Mouse (Mus musculus): ENCODE data around the gene Olig1. TPM values are rescaled to one million over a fixed set of nuclear protein-coding genes. Genes with fewer than 3 reads are reported as not detected.
"Not testable (repeated sequence)": the region's sequence is repeated elsewhere in the genome, so short reads cannot be mapped to it uniquely, and the experiment has no call there.

Gene Olig1
- polyA plus RNA-seq, 1 experiment from 2014 or later: 0.40 TPM

- Histone ChIP-seq H3K9ac (ENCODE audit: low read depth, low read length) (no peak overlapping the region), H3K4me3 (ENCODE audit: low read depth, low read length) (no peak overlapping the region), H3K4me1 (replicated peaks; ENCODE audit: control insufficient read depth, insufficient read depth, low read length) (0 out of 2 replicates have a peak, but pooled peaks cover 2% of the 10 kb centered on the region), H3K9me3 (ENCODE audit: control insufficient read depth, low read length) (no peaks in the 10 kb centered on the region), H3K27me3 (ENCODE audit: control insufficient read depth, insufficient read depth, low read length) (peaks cover 98% of the 10 kb centered on the region), H3K27ac (ENCODE audit: low read depth, low read length) (no peak overlapping the region), H3K36me3 (ENCODE audit: control insufficient read depth, insufficient read depth, low read length) (no peaks in the 10 kb centered on the region), H3K4me2 (replicated peaks; ENCODE audit: low read depth, low read length) (no peak overlapping the region)
- no peak for ATAC-seq (ENCODE audit: low FRiP score)
- DNase-seq (ENCODE audit: low spot score): peak; percentile 46
- WGBS: 3% methylated on average over 25 of the region's 25 CpGs
Measured at GRCm38 (mm10) chr16:91232470-91233240, 36.9 kb upstream of the Olig1 start.

- ATAC-seq (ENCODE audit: low FRiP score) (no peak), DNase-seq (ENCODE audit: low spot score) (peak; percentile 44)
- no peak overlapping the region for H3K4me3 ChIP-seq (ENCODE audit: low read depth, low read length)
- no peak overlapping the region for H3K9ac ChIP-seq (ENCODE audit: low read depth, low read length)
- 15% methylated on average over 11 of the region's 11 CpGs for WGBS
- H3K36me3 ChIP-seq (ENCODE audit: control insufficient read depth, insufficient read depth, low read length): no peaks in the 10 kb centered on the region
- H3K4me1 ChIP-seq (replicated peaks; ENCODE audit: control insufficient read depth, insufficient read depth, low read length): 0 out of 2 replicates have a peak, but pooled peaks cover 2% of the 10 kb centered on the region
- H3K27ac ChIP-seq (ENCODE audit: low read depth, low read length): no peak overlapping the region
- no peak overlapping the region for H3K4me2 ChIP-seq (replicated peaks; ENCODE audit: low read depth, low read length)
- peaks cover 98% of the 10 kb centered on the region for H3K27me3 ChIP-seq (ENCODE audit: control insufficient read depth, insufficient read depth, low read length)
- no peaks in the 10 kb centered on the region for H3K9me3 ChIP-seq (ENCODE audit: control insufficient read depth, low read length)
Measured at GRCm38 (mm10) chr16:91233241-91233944, 36.2 kb upstream of the Olig1 start.

GRCm38 (mm10) chr16:91239024-91239423 lies 30.5 kb upstream of the Olig1 start:
- H3K27me3 ChIP-seq (ENCODE audit: control insufficient read depth, insufficient read depth, low read length): peaks cover 77% of the 10 kb centered on the region
- no peak overlapping the region for H3K4me2 ChIP-seq (replicated peaks; ENCODE audit: low read depth, low read length)
- no peaks in the 10 kb centered on the region for H3K9me3 ChIP-seq (ENCODE audit: control insufficient read depth, low read length)
- no peaks in the 10 kb centered on the region for H3K36me3 ChIP-seq (ENCODE audit: control insufficient read depth, insufficient read depth, low read length)
- 60% methylated on average over 4 of the region's 4 CpGs for WGBS
- ATAC-seq (ENCODE audit: low FRiP score) (no peak), DNase-seq (ENCODE audit: low spot score) (no peak)
- H3K27ac ChIP-seq (ENCODE audit: low read depth, low read length): no peak overlapping the region
- H3K4me3 ChIP-seq (ENCODE audit: low read depth, low read length): no peak overlapping the region
- H3K4me1 ChIP-seq (replicated peaks; ENCODE audit: control insufficient read depth, insufficient read depth, low read length): no peaks in the 10 kb centered on the region
- H3K9ac ChIP-seq (ENCODE audit: low read depth, low read length): no peak overlapping the region

DNA sequence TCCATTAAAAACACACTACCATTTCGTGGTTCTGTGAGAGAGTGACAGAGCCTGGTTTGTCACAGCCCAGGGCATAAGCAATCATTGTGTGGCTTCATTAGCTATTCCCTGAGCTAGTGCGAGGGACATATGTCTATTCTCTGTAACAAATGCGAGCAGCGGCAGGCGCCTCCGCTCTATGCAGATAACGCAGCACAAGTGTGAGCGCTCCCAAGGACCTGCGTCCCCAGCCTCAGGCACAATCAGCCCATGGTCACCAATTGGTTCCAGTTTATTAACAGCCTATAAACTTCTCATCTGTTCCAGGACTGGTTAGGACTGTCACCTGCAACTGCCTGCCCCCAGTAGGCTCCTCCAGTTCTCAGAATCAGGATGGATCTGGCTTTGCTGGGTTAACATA lies 23.3 kb upstream of the Olig1 start:
- H3K9me3 ChIP-seq (ENCODE audit: control insufficient read depth, low read length): no peaks in the 10 kb centered on the region
- H3K36me3 ChIP-seq (ENCODE audit: control insufficient read depth, insufficient read depth, low read length): no peaks in the 10 kb centered on the region
- H3K27me3 ChIP-seq (ENCODE audit: control insufficient read depth, insufficient read depth, low read length): peaks cover 44% of the 10 kb centered on the region
- DNase-seq (ENCODE audit: low spot score): peak; percentile 50
- no peak overlapping the region for H3K9ac ChIP-seq (ENCODE audit: low read depth, low read length)
- H3K4me2 ChIP-seq (replicated peaks; ENCODE audit: low read depth, low read length): no peak overlapping the region; the same call in 1 of the 2 replicates
- WGBS: 34% methylated on average over 9 of the region's 9 CpGs
- no peaks in the 10 kb centered on the region for H3K4me1 ChIP-seq (replicated peaks; ENCODE audit: control insufficient read depth, insufficient read depth, low read length)
- no peak overlapping the region for H3K27ac ChIP-seq (ENCODE audit: low read depth, low read length)
- H3K4me3 ChIP-seq (ENCODE audit: low read depth, low read length): no peak overlapping the region
- ATAC-seq (ENCODE audit: low FRiP score): peak; percentile 85

GRCm38 (mm10) chr16:91255419-91256164 lies 14.0 kb upstream of the Olig1 start:
- WGBS: 2% methylated on average over 17 of the region's 28 CpGs
- not testable (repeated sequence) for H3K4me3 ChIP-seq (ENCODE audit: low read depth, low read length); H3K9ac ChIP-seq (ENCODE audit: low read depth, low read length); ATAC-seq (ENCODE audit: low FRiP score); H3K9me3 ChIP-seq (ENCODE audit: control insufficient read depth, low read length); H3K36me3 ChIP-seq (ENCODE audit: control insufficient read depth, insufficient read depth, low read length); DNase-seq (ENCODE audit: low spot score); H3K27ac ChIP-seq (ENCODE audit: low read depth, low read length); H3K4me2 ChIP-seq (replicated peaks; ENCODE audit: low read depth, low read length); H3K4me1 ChIP-seq (replicated peaks; ENCODE audit: control insufficient read depth, insufficient read depth, low read length)
- peaks cover 38% of the 10 kb centered on the region for H3K27me3 ChIP-seq (ENCODE audit: control insufficient read depth, insufficient read depth, low read length)

GRCm38 (mm10) chr16:91258956-91259355 lies 10.6 kb upstream of the Olig1 start:
- no peaks in the 10 kb centered on the region for H3K4me1 ChIP-seq (replicated peaks; ENCODE audit: control insufficient read depth, insufficient read depth, low read length)
- H3K9ac ChIP-seq (ENCODE audit: low read depth, low read length): no peak overlapping the region
- H3K4me2 ChIP-seq (replicated peaks; ENCODE audit: low read depth, low read length): no peak overlapping the region
- ATAC-seq (ENCODE audit: low FRiP score): no peak
- H3K27ac ChIP-seq (ENCODE audit: low read depth, low read length): no peak overlapping the region
- DNase-seq (ENCODE audit: low spot score): no peak
- WGBS: 65% methylated on average over 3 of the region's 3 CpGs
- peaks cover 66% of the 10 kb centered on the region for H3K27me3 ChIP-seq (ENCODE audit: control insufficient read depth, insufficient read depth, low read length)
- H3K9me3 ChIP-seq (ENCODE audit: control insufficient read depth, low read length): no peaks in the 10 kb centered on the region
- no peaks in the 10 kb centered on the region for H3K36me3 ChIP-seq (ENCODE audit: control insufficient read depth, insufficient read depth, low read length)
- H3K4me3 ChIP-seq (ENCODE audit: low read depth, low read length): no peak overlapping the region

DNA sequence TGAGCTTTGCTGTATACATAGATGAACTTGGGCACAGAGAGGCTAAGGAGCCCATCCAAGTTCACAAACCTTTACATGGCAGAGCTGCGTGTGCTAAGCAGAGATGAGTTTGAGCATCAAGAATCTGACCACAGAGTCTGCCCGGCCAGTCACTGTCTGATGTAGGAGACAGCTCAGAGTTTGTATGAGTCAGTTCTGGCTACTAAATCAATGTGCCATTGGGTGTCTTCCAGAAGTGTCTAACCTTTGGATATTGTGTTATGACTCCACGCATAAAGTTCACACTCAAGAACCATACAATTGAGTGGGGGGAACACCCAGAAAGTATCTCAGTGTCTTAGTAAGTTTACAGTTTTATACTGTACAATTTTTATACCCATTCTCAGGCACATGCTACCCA lies 8.7 kb upstream of the Olig1 start:
- no peak overlapping the region for H3K9ac ChIP-seq (ENCODE audit: low read depth, low read length)
- H3K27me3 ChIP-seq (ENCODE audit: control insufficient read depth, insufficient read depth, low read length): peaks cover 71% of the 10 kb centered on the region
- ATAC-seq (ENCODE audit: low FRiP score) (no peak), DNase-seq (ENCODE audit: low spot score) (no peak)
- H3K27ac ChIP-seq (ENCODE audit: low read depth, low read length): no peak overlapping the region
- no peak overlapping the region for H3K4me2 ChIP-seq (replicated peaks; ENCODE audit: low read depth, low read length)
- H3K4me3 ChIP-seq (ENCODE audit: low read depth, low read length): no peak overlapping the region
- H3K4me1 ChIP-seq (replicated peaks; ENCODE audit: control insufficient read depth, insufficient read depth, low read length): no peaks in the 10 kb centered on the region
- H3K36me3 ChIP-seq (ENCODE audit: control insufficient read depth, insufficient read depth, low read length): no peaks in the 10 kb centered on the region
- WGBS: 91% methylated on average over 3 of the region's 3 CpGs
- no peaks in the 10 kb centered on the region for H3K9me3 ChIP-seq (ENCODE audit: control insufficient read depth, low read length)

GRCm38 (mm10) chr16:91262467-91263220 lies 6.9 kb upstream of the Olig1 start:
- ATAC-seq (ENCODE audit: low FRiP score): no peak
- Histone ChIP-seq H3K36me3 (ENCODE audit: control insufficient read depth, insufficient read depth, low read length) (no peaks in the 10 kb centered on the region), H3K4me3 (ENCODE audit: low read depth, low read length) (no peak overlapping the region), H3K4me1 (replicated peaks; ENCODE audit: control insufficient read depth, insufficient read depth, low read length) (no peaks in the 10 kb centered on the region), H3K27ac (ENCODE audit: low read depth, low read length) (no peak overlapping the region), H3K9me3 (ENCODE audit: control insufficient read depth, low read length) (no peaks in the 10 kb centered on the region), H3K4me2 (replicated peaks; ENCODE audit: low read depth, low read length) (no peak overlapping the region), H3K27me3 (ENCODE audit: control insufficient read depth, insufficient read depth, low read length) (peaks cover 71% of the 10 kb centered on the region), H3K9ac (ENCODE audit: low read depth, low read length) (no peak overlapping the region)
- 31% methylated on average over 12 of the region's 12 CpGs for WGBS
- DNase-seq (ENCODE audit: low spot score): no peak
